ENCODE assay signal across 25 mouse cellular contexts in the genomic region with DNA sequence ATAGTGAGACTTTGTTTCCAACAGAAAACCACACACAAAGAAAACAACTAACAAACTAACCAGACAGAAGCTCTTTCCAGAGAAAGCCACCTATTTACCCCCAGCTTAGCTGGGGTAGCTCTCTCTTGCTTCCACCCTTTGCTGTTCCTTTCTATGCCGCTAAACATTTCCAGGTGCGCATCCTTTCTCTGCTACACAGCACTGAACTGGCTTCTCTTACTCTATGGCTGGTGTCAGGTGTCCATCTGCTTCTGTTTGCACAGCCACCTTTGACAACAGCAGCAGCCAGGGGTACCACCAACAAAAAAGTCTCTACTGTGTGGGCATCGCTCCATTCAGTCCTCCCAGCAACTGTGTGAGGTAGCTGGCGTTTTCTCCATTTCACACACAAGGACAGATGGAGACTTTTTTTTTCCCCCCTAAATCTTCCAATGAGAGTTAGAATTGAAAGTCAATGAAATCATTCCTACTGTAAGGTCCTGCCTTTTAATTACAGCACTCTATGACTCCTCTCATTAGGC.
DNase-seq lines count a peak whose midpoint lies in the region; ATAC-seq and TF ChIP-seq lines count a peak whose summit lies in the region.
"Had no signal": no experiment of that assay in that cellular context is flagged by ENCODE, and none has a peak within 500 bp of the region (broad histone marks: within the 10 kb centered on the region; RNA-seq: fewer than 3 reads in every experiment).

No protein-coding gene starts in this region.

- no peak overlapping the region for H3K27ac ChIP-seq in forebrain, embryonic 14.5 days (ENCODE audit: low read depth, low read length)
- no peak overlapping the region for H3K27ac ChIP-seq in forebrain, embryonic 11.5 days (ENCODE audit: low read depth, low read length)
- H3K27ac ChIP-seq in lung, embryonic 15.5 days, result peak overlapping the region; percentile 4; the same call in 1 of the 2 replicates
- H3K27ac ChIP-seq in embryonic facial prominence, embryonic 11.5 days (replicated peaks; ENCODE audit: low read depth, low read length), result no peak overlapping the region
- H3K27ac ChIP-seq: gastrocnemius, adult 2 months; heart, adult 2 months; heart, embryonic 13.5 days; kidney, embryonic 15.5 days; left cerebral cortex, adult 2 months; liver, embryonic 12.5 days; midbrain, embryonic 10.5 days; midbrain, embryonic 15.5 days had no signal

- H3K9me3 ChIP-seq in forebrain, embryonic 14.5 days (replicated peaks; ENCODE audit: control insufficient read depth, low read length), result no peaks in the 10 kb centered on the region
- no peaks in the 10 kb centered on the region for H3K9me3 ChIP-seq in forebrain, embryonic 11.5 days (ENCODE audit: control insufficient read depth, low read length)
- no peaks in the 10 kb centered on the region for H3K9me3 ChIP-seq in lung, embryonic 15.5 days
- H3K9me3 ChIP-seq in embryonic facial prominence, embryonic 11.5 days (replicated peaks; ENCODE audit: control insufficient read depth, low read length), result no peaks in the 10 kb centered on the region
- H3K9me3 ChIP-seq: heart, embryonic 13.5 days; kidney, embryonic 15.5 days; liver, embryonic 12.5 days; midbrain, embryonic 10.5 days; midbrain, embryonic 15.5 days had no signal

- peak; percentile 48 for DNase-seq in forebrain, embryonic 14.5 days (ENCODE audit: low spot score)
- no peak for DNase-seq in forebrain, embryonic 11.5 days (ENCODE audit: low spot score)
- no peak for DNase-seq in lung, adult 2 months
- peak; percentile 71 for DNase-seq in embryonic facial prominence, embryonic 11.5 days (ENCODE audit: low spot score)
- no peak for DNase-seq in right cerebral cortex, adult 18-20 months
- no peak for DNase-seq in thymus, postnatal 10 days (ENCODE audit: low spot score in 2 of 2)
- DNase-seq: cerebellum, postnatal 36 days; gastrocnemius, adult 2 months; gastrocnemius, postnatal 36 days; heart, adult 2 months; heart, postnatal 10 days; kidney, postnatal 25 days; liver, postnatal 0 days; lung, postnatal 10 days; spleen, adult 18-20 months; thymus, adult 2 months had no signal

- no peak for TF ChIP-seq POLR2A in lung, adult 2 months (IDR thresholded peaks at IDR 0.05; ENCODE audit: borderline replicate concordance, extremely low read depth, low read depth, low read length)

- peaks cover 3% of the 10 kb centered on the region; the same call in 1 of the 2 replicates for H3K4me1 ChIP-seq in forebrain, embryonic 14.5 days (ENCODE audit: control insufficient read depth, insufficient read depth, low read length)
- no peaks in the 10 kb centered on the region for H3K4me1 ChIP-seq in forebrain, embryonic 11.5 days (replicated peaks; ENCODE audit: control insufficient read depth, insufficient read depth, low read length)
- peaks cover 29% of the 10 kb centered on the region for H3K4me1 ChIP-seq in lung, embryonic 15.5 days
- H3K4me1 ChIP-seq in lung, adult 2 months (ENCODE audit: control insufficient read depth, insufficient read depth, low read length), result peaks cover 19% of the 10 kb centered on the region
- H3K4me1 ChIP-seq in embryonic facial prominence, embryonic 11.5 days (ENCODE audit: control insufficient read depth, insufficient read depth, low read length), result 0 out of 2 replicates have a peak, but pooled peaks cover 3% of the 10 kb centered on the region
- H3K4me1 ChIP-seq: liver, embryonic 12.5 days; midbrain, embryonic 10.5 days; midbrain, embryonic 15.5 days had no signal

- no peaks in the 10 kb centered on the region for H3K27me3 ChIP-seq in forebrain, embryonic 14.5 days (replicated peaks; ENCODE audit: control insufficient read depth, insufficient read depth, low read length)
- H3K27me3 ChIP-seq in forebrain, embryonic 11.5 days (ENCODE audit: control insufficient read depth, insufficient read depth, low read length), result no peaks in the 10 kb centered on the region
- no peaks in the 10 kb centered on the region for H3K27me3 ChIP-seq in lung, embryonic 15.5 days
- H3K27me3 ChIP-seq in embryonic facial prominence, embryonic 11.5 days (ENCODE audit: control insufficient read depth, insufficient read depth, low read length), result no peaks in the 10 kb centered on the region
- H3K27me3 ChIP-seq: heart, embryonic 13.5 days; kidney, embryonic 15.5 days; liver, embryonic 12.5 days; midbrain, embryonic 15.5 days had no signal

- H3K4me3 ChIP-seq in forebrain, embryonic 14.5 days (ENCODE audit: low read depth, low read length), result no peak overlapping the region
- no peak overlapping the region for H3K4me3 ChIP-seq in forebrain, embryonic 11.5 days (ENCODE audit: low read depth, low read length)
- H3K4me3 ChIP-seq in lung, embryonic 15.5 days, result no peak overlapping the region
- no peak overlapping the region for H3K4me3 ChIP-seq in lung, adult 2 months (replicated peaks; ENCODE audit: extremely low read depth, low read depth, low read length)
- H3K4me3 ChIP-seq in embryonic facial prominence, embryonic 11.5 days (ENCODE audit: low read depth, low read length), result no peak overlapping the region
- H3K4me3 ChIP-seq: gastrocnemius, adult 2 months; heart, adult 2 months; heart, embryonic 13.5 days; kidney, embryonic 15.5 days; left cerebral cortex, adult 2 months; liver, embryonic 12.5 days; midbrain, embryonic 10.5 days; midbrain, embryonic 15.5 days had no signal

- ATAC-seq in forebrain, embryonic 14.5 days, result peak; percentile 47; the same call in 1 of the 2 replicates
- no peak for ATAC-seq in forebrain, embryonic 11.5 days (replicated peaks; ENCODE audit: low FRiP score)
- ATAC-seq in lung, embryonic 15.5 days (ENCODE audit: borderline replicate concordance, extremely low read depth, low FRiP score, low TSS enrichment), result no peak
- ATAC-seq in embryonic facial prominence, embryonic 11.5 days (replicated peaks; ENCODE audit: insufficient number of reproducible peaks, low FRiP score, low TSS enrichment, low read depth), result no peak
- ATAC-seq: activated CD4-positive, CD25-positive, alpha-beta regulatory T cell, adult 4 months; hindbrain, embryonic 16.5 days; liver, embryonic 12.5 days; midbrain, embryonic 15.5 days had no signal

- no peak overlapping the region for H3K4me2 ChIP-seq in forebrain, embryonic 14.5 days (ENCODE audit: low read length)
- no peak overlapping the region for H3K4me2 ChIP-seq in forebrain, embryonic 11.5 days (ENCODE audit: low read depth, low read length, severe bottlenecking)
- H3K4me2 ChIP-seq in lung, embryonic 15.5 days, result no peak overlapping the region
- no peak overlapping the region for H3K4me2 ChIP-seq in embryonic facial prominence, embryonic 11.5 days (ENCODE audit: low read depth, low read length)
- H3K4me2 ChIP-seq: heart, embryonic 13.5 days; kidney, embryonic 15.5 days; liver, embryonic 12.5 days; midbrain, embryonic 15.5 days had no signal

- no peaks in the 10 kb centered on the region for H3K36me3 ChIP-seq in forebrain, embryonic 14.5 days (ENCODE audit: control insufficient read depth, insufficient read depth, low read length)
- H3K36me3 ChIP-seq in forebrain, embryonic 11.5 days (ENCODE audit: control insufficient read depth, insufficient read depth, low read length), result no peaks in the 10 kb centered on the region
- no peaks in the 10 kb centered on the region for H3K36me3 ChIP-seq in lung, embryonic 15.5 days
- H3K36me3 ChIP-seq in embryonic facial prominence, embryonic 11.5 days (replicated peaks; ENCODE audit: control insufficient read depth, insufficient read depth, low read depth, low read length), result no peaks in the 10 kb centered on the region
- H3K36me3 ChIP-seq: heart, embryonic 13.5 days; kidney, embryonic 15.5 days; liver, embryonic 12.5 days; midbrain, embryonic 10.5 days; midbrain, embryonic 15.5 days had no signal

- no peak for TF ChIP-seq CTCF in lung, adult 2 months (IDR thresholded peaks at IDR 0.05; ENCODE audit: insufficient read depth, low read length)

- no peak overlapping the region for H3K9ac ChIP-seq in forebrain, embryonic 14.5 days (ENCODE audit: low read length)
- no peak overlapping the region for H3K9ac ChIP-seq in forebrain, embryonic 11.5 days (ENCODE audit: low read length)
- H3K9ac ChIP-seq in lung, embryonic 15.5 days, result no peak overlapping the region
- no peak overlapping the region for H3K9ac ChIP-seq in embryonic facial prominence, embryonic 11.5 days (replicated peaks; ENCODE audit: low read length)
- H3K9ac ChIP-seq: heart, embryonic 13.5 days; kidney, embryonic 15.5 days; liver, embryonic 12.5 days; liver, postnatal 0 days; midbrain, embryonic 15.5 days had no signal

- WGBS in forebrain, embryonic 14.5 days, result 70% methylated on average over 4 of the region's 4 CpGs
- 78% methylated on average over 4 of the region's 4 CpGs for WGBS in forebrain, embryonic 11.5 days
- 80% methylated on average over 4 of the region's 4 CpGs for WGBS in lung, embryonic 15.5 days
- 90% methylated on average over 4 of the region's 4 CpGs for WGBS in lung, adult 2 months
- 61% methylated on average over 4 of the region's 4 CpGs for WGBS in embryonic facial prominence, embryonic 11.5 days

Comparison
In these comparisons a context has a peak if more than half of its experiments do, and no peak if none do; other contexts are left out.
1. DNase-seq: peak in forebrain, embryonic 14.5 days (single experiment) and embryonic facial prominence, embryonic 11.5 days (single experiment); none in forebrain, embryonic 11.5 days (single experiment), lung, adult 2 months (single experiment), right cerebral cortex, adult 18-20 months (single experiment) and thymus, postnatal 10 days (0 of 2).